Mouse (Mus musculus) neural tube, embryonic 11.5 days (tissue): Measurements from ENCODE around the gene Blcap. TPM values are rescaled to one million over a fixed set of nuclear protein-coding genes. Genes with fewer than 3 reads are reported as not detected.

Source experiments
- microRNA-seq: library from miRNA; unstranded; fragments of <30 nt; microRNA quantifications from one replicate; pipeline ENCODE4, GENCODE M21; 2016
- polyA plus RNA-seq: library from polyadenylated mRNA; unstranded; fragments of >200 nt; fragmentation: Nextera tagmentation; extraction: Ambion mirVana; gene quantifications from 2 replicates; pipeline ENCODE4 v1.2.1, GENCODE M21; 2014

Blcap gene
- polyA plus RNA-seq, 1 experiment from 2014 or later = 105 TPM

Small RNAs within 50 kb of the gene (microRNA-seq; reads per million reads assigned to microRNA genes)
- gene Gm23134 = 3.4 reads per million, percentile 6 among the genes with 10 or more reads in this experiment

Other genes with a start within 250 kb of the Blcap start
- not detected in 2 replicates for gene Ghrh, start 223.8 kb downstream of the Blcap start, polyA plus RNA-seq
- gene Manbal, start 203.7 kb downstream of the Blcap start, polyA plus RNA-seq = 34.9 and 36.8 TPM in 2 replicates
- 15.1 and 17.8 TPM in 2 replicates for gene Src, start 152.8 kb downstream of the Blcap start, polyA plus RNA-seq
- gene Nnat, start 11.2 kb downstream of the Blcap start, polyA plus RNA-seq = 1,357 and 1,505 TPM in 2 replicates
- 96.5 and 106 TPM in 2 replicates for gene Ctnnbl1, start 166.1 kb upstream of the Blcap start, polyA plus RNA-seq